Mouse (Mus musculus) ovary, postnatal 10 days (tissue): ENCODE measurements at regions not wholly inside any gene's neighbourhood (a gene's known extent, or its start where the extent isn't known, plus 50 kb on each side); places are given as distances from the start of the nearest gene placed in this dataset.

ENCODE experiments used
- DNase-seq: peaks from one replicate; pipeline ENCODE4 v3.0.0; 2022; ENCODE audit warnings: low spot score

DNA sequence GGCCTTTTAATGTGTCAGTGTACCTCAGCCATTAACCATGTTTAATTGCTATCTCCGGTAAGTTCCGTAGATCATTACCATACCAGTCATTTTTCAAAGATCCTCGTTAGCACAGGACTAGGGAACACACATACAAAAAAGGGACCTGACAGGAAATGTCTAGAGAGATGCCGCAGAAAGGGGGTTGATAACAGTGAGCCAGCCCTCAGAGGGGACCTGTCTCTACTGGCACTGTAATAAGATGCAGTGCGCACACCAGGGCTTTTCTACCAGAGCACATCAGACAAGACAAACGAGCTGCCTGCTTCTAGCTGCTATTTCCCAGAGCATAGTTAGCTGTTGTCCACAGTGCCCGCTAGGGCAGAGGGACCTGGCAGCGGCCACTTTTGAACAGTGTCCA, 199.1 kb downstream of the Sox11 start:
- DNase-seq, result no peak

DNA sequence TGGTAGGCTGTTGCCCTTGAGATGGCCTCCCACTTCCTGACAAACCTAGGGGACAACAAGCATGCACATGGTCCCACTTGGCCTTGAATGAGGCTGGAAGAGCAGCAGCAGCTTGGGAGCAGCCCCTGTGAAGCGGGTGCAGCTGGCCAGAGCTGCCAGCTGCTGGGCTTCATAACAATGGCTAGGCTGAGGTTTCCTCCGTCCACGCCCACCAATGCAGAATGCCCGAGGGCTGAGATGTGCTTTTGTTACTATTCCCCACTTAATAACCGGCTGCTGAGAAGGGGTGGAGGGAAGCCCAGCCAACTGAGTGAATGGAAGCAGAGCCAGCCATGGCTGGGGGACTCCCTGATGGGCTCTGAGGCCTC, 202.1 kb downstream of the Sox11 start:
- DNase-seq, result no peak

- no peak for DNase-seq
These were observed 202.6 kb downstream of the Sox11 start for GRCm38 (mm10) chr12:27139683-27140334.

DNA sequence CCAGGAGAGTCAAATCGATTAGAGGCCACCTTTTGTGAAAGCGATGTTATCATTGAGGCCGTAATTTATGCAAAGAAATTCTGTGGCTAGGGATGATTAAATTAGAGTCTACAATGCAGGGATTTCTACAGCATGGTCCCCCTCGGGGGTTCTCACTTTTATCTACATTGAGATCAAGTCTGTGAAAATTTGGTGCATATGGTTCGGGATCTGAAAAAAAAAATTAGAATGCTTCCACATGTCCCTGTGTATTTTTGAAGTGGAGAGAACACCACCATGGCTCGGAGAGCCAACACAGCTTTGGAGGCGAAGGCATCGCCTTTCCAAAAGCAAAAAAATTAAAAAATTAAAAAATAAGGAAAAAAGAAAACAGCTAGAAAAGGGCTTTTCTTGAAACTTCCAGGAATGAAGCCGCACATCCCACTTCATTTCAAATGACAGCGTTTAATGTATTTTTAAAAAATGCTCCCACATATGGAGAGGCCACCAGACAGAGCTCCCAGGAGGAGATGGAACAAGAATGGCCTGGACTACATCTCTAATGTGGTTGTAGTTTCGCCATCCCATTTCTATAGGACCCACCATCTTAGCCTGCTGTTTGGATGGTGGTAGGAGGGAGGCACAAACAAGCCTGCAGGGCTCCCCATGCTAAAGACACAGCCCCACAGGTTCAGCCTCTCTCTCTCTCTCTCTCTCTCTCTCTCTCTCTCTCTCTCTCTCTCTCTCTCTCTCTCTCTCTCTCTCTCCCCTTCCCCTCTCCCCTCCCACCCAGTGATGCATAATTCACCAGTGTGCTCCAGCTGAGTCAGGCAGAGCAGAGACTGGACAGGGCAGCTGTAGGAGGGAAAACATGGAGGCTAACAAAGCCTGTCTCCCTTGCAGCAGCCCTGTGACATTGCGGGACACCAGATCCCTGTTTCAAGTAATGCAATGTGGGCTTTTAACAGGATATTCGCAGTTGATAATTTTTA, 203.4 kb downstream of the Sox11 start:
- DNase-seq, result no peak

GRCm38 (mm10) chr12:27135997-27136559, 206.3 kb downstream of the Sox11 start:
- DNase-seq, result no peak

GRCm38 (mm10) chr12:27130544-27130943, 211.8 kb downstream of the Sox11 start:
- no peak for DNase-seq

DNA sequence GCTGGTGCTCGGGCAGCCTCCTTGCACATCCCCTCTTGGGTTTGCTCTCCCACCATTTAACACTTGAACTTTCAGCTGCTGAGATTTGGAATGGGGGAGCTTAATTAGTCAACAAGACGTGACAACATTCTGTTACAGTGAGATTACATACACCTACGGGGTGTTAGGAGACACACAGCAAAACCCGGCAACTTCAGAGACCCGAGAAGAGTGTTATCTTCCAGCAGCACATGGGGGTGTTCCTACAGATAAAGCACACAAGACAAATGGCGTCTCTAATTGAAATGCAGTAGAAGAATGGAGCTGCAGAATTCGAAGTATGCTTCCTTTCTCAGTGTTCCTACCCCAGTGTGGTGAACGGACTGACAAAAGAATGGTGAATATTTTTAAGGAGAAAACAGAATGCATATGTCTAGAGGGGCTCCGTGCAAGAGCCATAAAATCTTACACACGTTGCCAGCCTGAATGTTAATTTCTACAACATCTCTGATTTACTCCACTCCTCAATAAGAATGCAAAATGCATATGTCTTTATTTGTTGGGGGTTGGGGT, 215.2 kb downstream of the Sox11 start:
- no peak for DNase-seq

DNA sequence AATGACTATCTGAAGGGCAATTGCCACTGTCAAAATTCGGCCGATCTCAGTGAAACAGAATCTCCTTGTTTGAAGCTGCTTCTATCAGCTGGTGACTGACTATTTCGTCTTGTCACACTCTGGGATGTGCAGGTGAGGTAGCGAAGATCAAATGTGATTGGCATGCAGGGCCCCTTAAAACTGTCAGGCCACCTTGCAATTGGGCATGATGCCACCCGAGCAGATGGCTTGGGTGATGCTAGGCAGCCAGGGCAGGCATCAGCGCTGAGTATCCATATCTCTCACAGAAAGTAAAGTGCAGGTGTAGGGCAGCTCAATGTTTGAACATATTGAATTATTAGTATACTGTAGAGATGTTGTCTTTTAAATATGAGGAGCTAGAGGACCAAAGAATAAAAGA, 223.8 kb downstream of the Sox11 start:
- DNase-seq, result no peak

DNA sequence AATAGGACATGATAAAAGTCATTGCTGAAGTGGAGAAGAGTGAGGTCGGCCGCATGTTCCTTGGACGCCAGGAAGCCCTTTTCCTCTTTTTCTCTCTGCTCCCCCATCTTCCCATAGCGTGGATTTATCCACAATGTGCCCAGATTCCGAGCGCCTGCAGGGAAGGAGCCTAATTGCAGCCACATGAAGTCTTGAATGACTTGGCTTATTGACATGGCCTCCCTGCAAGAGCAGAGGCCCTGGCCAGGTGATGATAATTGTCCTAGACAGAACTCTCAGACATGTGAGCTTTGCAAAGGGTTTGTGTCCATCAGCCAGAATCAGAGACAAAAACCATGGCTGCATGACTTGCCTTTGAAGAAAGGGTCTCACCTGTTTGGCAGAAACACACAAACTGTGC, 227.0 kb downstream of the Sox11 start:
- no peak for DNase-seq

GRCm38 (mm10) chr12:27104925-27105571, 237.3 kb downstream of the Sox11 start:
- no peak for DNase-seq

- no peak for DNase-seq
These were observed 239.4 kb downstream of the Sox11 start for GRCm38 (mm10) chr12:27102996-27103395.

GRCm38 (mm10) chr12:27089206-27089605, 253.2 kb downstream of the Sox11 start:
- DNase-seq, result no peak

GRCm38 (mm10) chr12:27085890-27086289, 256.5 kb downstream of the Sox11 start:
- DNase-seq, result no peak

DNA sequence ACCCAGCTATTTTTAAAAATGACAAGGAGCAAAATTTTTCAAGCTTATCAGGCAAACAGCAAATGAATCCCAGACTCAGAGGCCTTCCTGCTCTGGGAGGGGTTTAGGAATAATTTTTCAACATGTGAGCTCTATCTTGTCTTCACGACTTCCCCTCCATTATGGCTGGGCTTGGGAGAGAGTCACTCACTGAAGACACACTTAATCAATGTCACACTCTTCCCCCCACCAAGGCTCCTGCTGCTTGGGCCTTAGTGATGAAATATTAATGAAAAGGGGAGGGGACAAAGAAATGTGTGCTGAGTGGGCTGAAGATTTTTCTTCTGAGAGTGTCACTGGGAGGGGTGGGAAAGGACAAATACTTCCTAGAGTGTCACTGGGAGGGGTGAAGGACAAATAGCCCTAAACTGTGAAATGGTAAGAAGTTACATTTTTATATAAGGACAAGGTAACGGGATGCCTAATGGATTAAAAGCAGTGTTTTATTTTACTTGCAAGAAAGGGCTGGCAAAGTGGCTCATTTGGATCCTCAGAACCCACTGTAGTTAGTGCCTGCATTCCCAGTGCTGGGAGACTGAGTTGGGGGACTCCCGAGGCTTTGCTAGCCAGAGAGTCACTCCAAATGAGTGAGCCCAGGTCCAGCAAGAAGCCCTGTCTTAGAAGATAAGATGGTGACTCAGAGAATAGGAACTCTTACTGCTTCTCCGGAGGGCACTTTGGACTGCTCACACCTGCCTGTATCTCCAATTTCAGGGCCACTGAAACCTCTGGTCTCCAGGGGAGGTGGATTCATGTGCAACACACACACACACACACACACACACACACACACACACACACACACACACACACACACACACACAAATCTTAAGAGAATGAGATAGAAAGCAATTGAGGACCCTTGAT, 258.5 kb downstream of the Sox11 start:
- DNase-seq, result no peak

- DNase-seq, result no peak
These were observed 259.3 kb downstream of the Sox11 start for GRCm38 (mm10) chr12:27083089-27083488.

- DNase-seq, result no peak
These were observed 259.8 kb downstream of the Sox11 start for GRCm38 (mm10) chr12:27082624-27083023.

- DNase-seq, result no peak
These were observed 266.2 kb downstream of the Sox11 start for GRCm38 (mm10) chr12:27076107-27076738.

- DNase-seq, result no peak
These were observed 277.3 kb downstream of the Sox11 start for GRCm38 (mm10) chr12:27065011-27065517.

- no peak for DNase-seq
These were observed 278.9 kb downstream of the Sox11 start for GRCm38 (mm10) chr12:27063518-27063917.

DNA sequence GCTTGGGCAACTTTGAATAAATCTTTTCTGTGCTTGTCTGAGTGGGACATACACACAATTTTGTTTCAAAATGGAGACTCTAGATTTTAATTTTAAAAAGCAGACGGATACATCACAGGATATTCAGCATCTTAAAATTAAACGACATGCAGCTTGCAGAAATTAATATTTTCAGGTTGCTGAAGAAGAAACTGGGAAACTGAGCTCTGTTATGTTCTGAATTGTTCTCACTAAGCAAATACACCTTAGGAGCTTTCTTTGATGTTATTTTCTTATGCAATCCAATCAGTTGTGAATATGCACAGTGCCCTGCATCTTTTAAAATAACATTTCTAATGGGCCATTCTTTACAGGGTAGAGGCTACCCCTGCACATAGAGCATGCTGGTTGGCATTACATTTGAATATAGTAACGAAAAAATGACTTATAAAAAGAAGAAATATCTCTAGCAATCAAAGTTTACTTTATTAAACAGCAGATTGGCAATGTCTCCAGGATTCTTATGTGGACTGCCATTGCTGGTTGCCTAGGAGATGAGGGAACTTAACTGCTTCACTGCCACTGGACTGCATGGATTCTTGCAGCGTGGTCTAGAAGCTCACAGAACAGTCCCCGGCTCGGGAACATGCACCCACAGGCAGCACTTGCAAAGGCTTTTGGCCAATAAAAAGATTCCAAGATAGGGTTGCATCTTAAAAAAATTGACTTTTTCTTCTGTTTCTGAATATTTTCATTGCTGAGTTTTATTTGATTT, 279.7 kb downstream of the Sox11 start:
- DNase-seq, result no peak
